Mouse (Mus musculus): ENCODE results near the gene Vmn2r104. TPM values are rescaled to one million over a fixed set of nuclear protein-coding genes. Genes with fewer than 3 reads are reported as not detected.

Vmn2r104 gene
- polyA plus RNA-seq (2015; fragmentation: Nextera tagmentation; extraction: Ambion mirVana): not detected in 2 replicates

- Histone ChIP-seq H3K9ac (no peak within 1 kb of the TSS), H3K4me1 (replicated peaks) (no peaks in the 10 kb centered on the region), H3K27ac (replicated peaks) (no peak within 1 kb of the TSS), H3K27me3 (no peaks in the 10 kb centered on the region), H3K9me3 (replicated peaks) (peaks cover 9% of the 10 kb centered on the region; the same call in 1 of the 2 replicates), H3K36me3 (replicated peaks) (no peaks in the 10 kb centered on the region), H3K4me2 (no peak within 1 kb of the TSS), H3K4me3 (replicated peaks) (no peak within 1 kb of the TSS)
- ATAC-seq (ENCODE audit: insufficient read depth): no peak
- 58% methylated on average over 1 of the region's 1 CpGs for WGBS (ENCODE audit: insufficient replicate concordance)
Measured at GRCm38 (mm10) chr17:20048236-20048635, at the start of gene Vmn2r104. TSS of gene Vmn2r104 (minus strand) at chr17:20048336.

DNA sequence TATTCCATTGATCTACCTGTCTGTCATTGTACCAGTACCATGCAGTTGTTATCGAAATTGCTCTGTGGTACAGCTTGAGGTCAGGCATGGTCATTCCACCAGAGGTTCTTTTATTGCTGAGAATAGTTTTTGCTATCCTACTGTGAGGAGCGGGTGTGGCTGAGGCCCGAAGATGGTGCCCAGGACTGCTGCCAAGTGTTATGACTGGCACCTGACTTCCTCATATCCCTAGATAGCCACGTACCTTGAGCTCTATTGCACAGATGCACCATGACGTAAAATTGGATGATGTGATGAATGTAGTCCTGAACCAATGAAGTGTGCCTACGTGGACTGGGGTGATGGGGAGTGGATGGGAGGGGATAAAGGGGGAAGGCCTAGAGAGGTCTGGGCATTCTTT is 26.0 kb upstream of the Vmn2r104 start:
- no peaks in the 10 kb centered on the region for H3K36me3 ChIP-seq (replicated peaks)
- no peak overlapping the region for H3K4me3 ChIP-seq (replicated peaks)
- no peaks in the 10 kb centered on the region for H3K4me1 ChIP-seq (replicated peaks)
- H3K27ac ChIP-seq (replicated peaks): no peak overlapping the region
- no peak overlapping the region for H3K9ac ChIP-seq
- 57% methylated on average over 6 of the region's 6 CpGs for WGBS (ENCODE audit: insufficient replicate concordance)
- ATAC-seq (ENCODE audit: insufficient read depth): no peak
- no peaks in the 10 kb centered on the region for H3K9me3 ChIP-seq (replicated peaks)
- no peak overlapping the region for H3K4me2 ChIP-seq
- no peaks in the 10 kb centered on the region for H3K27me3 ChIP-seq

DNA sequence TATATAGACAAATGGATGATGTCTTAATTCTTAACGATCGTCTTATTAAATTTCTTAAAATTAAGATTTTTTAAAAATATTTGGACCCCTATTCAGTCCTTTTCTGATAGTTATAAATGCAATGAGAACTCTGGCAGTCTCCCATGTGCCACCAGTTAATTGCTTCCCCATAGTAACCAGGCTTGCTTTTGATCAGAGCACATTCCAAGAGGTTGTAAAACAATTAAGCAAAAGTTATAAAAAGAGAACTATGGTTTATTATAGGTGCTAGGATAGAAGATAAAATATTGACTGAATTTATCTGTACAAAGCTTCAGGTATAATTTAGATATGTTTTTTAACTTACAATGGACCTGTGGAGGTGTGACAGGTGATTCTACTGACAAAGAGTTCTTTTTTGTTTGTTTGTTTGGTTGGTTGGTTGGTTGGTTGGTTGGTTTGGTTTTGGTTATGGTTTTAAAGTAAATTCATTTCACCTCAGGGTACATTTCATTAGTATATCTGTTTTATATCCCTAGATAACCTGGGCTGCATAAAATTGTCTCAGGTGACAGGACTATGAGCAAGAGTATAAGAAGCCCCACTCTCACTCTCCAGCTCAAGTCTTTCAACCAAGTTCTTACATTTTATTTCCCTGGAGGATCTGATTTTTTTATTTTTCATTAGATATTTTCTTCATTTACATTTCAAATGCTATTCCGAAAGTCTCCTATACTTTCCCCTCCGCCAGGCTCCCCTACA is 23.7 kb upstream of the Vmn2r104 start:
- no peak overlapping the region for H3K9ac ChIP-seq
- no peak overlapping the region for H3K4me3 ChIP-seq (replicated peaks)
- H3K9me3 ChIP-seq (replicated peaks): no peaks in the 10 kb centered on the region
- H3K4me1 ChIP-seq (replicated peaks): no peaks in the 10 kb centered on the region
- no peaks in the 10 kb centered on the region for H3K27me3 ChIP-seq
- WGBS (ENCODE audit: insufficient replicate concordance): 71% methylated on average over 4 of the region's 4 CpGs
- H3K36me3 ChIP-seq (replicated peaks): no peaks in the 10 kb centered on the region
- no peak overlapping the region for H3K4me2 ChIP-seq
- no peak overlapping the region for H3K27ac ChIP-seq (replicated peaks)
- no peak for ATAC-seq (ENCODE audit: insufficient read depth)

Other genes starting within 250 kb of the Vmn2r104 start
- gene Fpr-rs7, start 65.9 kb upstream of the Vmn2r104 start, polyA plus RNA-seq (2015; fragmentation: Nextera tagmentation; extraction: Ambion mirVana): not detected in 2 replicates
- gene Fpr-rs6, start 134.8 kb upstream of the Vmn2r104 start, polyA plus RNA-seq (2015; fragmentation: Nextera tagmentation; extraction: Ambion mirVana): not detected in 2 replicates
- gene Vmn2r105, start 186.7 kb upstream of the Vmn2r104 start, polyA plus RNA-seq (2015; fragmentation: Nextera tagmentation; extraction: Ambion mirVana): not detected in 2 replicates
- gene Vmn2r106, start 237.2 kb upstream of the Vmn2r104 start, polyA plus RNA-seq (2015; fragmentation: Nextera tagmentation; extraction: Ambion mirVana): not detected in 2 replicates

All from liver, embryonic 15.5 days (tissue).